Mouse (Mus musculus) embryo, embryonic 9.5 days (tissue): ENCODE measurements at regions not wholly inside any gene's neighbourhood (a gene's known extent, or its start where the extent isn't known, plus 50 kb on each side); places are given as distances from the start of the nearest gene placed in this dataset.

Experiments used
- DNase-seq: peaks from one replicate; pipeline ENCODE4 v3.0.0-alpha.2; 2017; ENCODE audit errors: extremely low spot score

- no peak for DNase-seq
These were observed 287.2 kb upstream of the Xrcc4 start for GRCm38 (mm10) chr13:90376619-90377018.

GRCm38 (mm10) chr13:90376207-90376606, 286.8 kb upstream of the Xrcc4 start:
- no peak for DNase-seq

GRCm38 (mm10) chr13:90371415-90372150, 282.2 kb upstream of the Xrcc4 start:
- no peak for DNase-seq

GRCm38 (mm10) chr13:90370746-90371414, 281.5 kb upstream of the Xrcc4 start:
- no peak for DNase-seq

- DNase-seq = no peak
These were observed 275.2 kb upstream of the Xrcc4 start for GRCm38 (mm10) chr13:90364518-90365027.

GRCm38 (mm10) chr13:90359861-90360601, 270.6 kb upstream of the Xrcc4 start:
- no peak for DNase-seq

GRCm38 (mm10) chr13:90358149-90358548, 268.7 kb upstream of the Xrcc4 start:
- DNase-seq = no peak

- no peak for DNase-seq
These were observed 266.2 kb upstream of the Xrcc4 start for GRCm38 (mm10) chr13:90355602-90356001.

GRCm38 (mm10) chr13:90342823-90343222, 253.4 kb upstream of the Xrcc4 start:
- DNase-seq = no peak

- DNase-seq = no peak
These were observed 252.3 kb upstream of the Xrcc4 start for GRCm38 (mm10) chr13:90341597-90342212.

- DNase-seq = no peak
These were observed 251.3 kb upstream of the Xrcc4 start for GRCm38 (mm10) chr13:90340647-90341160.

GRCm38 (mm10) chr13:90337591-90337990, 248.2 kb upstream of the Xrcc4 start:
- no peak for DNase-seq

GRCm38 (mm10) chr13:90335741-90336037, 246.3 kb upstream of the Xrcc4 start:
- no peak for DNase-seq

GRCm38 (mm10) chr13:90334934-90335740, 245.7 kb upstream of the Xrcc4 start:
- DNase-seq = no peak

- DNase-seq = no peak
These were observed 244.9 kb upstream of the Xrcc4 start for GRCm38 (mm10) chr13:90334286-90334685.

GRCm38 (mm10) chr13:90325226-90325625, 235.8 kb upstream of the Xrcc4 start:
- no peak for DNase-seq

- DNase-seq = no peak
These were observed 224.0 kb upstream of the Xrcc4 start for GRCm38 (mm10) chr13:90313209-90313978.

GRCm38 (mm10) chr13:90310482-90310881, 221.1 kb upstream of the Xrcc4 start:
- no peak for DNase-seq

- no peak for DNase-seq
These were observed 211.1 kb upstream of the Xrcc4 start for GRCm38 (mm10) chr13:90300481-90300880.

GRCm38 (mm10) chr13:90294648-90295007, 205.2 kb upstream of the Xrcc4 start:
- DNase-seq = no peak
